Mouse (Mus musculus) stomach, embryonic 16.5 days (tissue): ENCODE measurements around the gene Kalrn. TPM values are rescaled to one million over a fixed set of nuclear protein-coding genes. Genes with fewer than 3 reads are reported as not detected.

Source experiments
- ATAC-seq: fragments of 200-750 bp; cut with Nextera tagmentation; 2 replicates; pipeline ENCODE4 v1.8.0; 2017; ENCODE audit warnings: moderate number of reproducible peaks, moderate TSS enrichment; ENCODE audit not compliant: insufficient read depth, low FRiP score
- H3K27ac ChIP-seq: fragments of 300-500 bp; sonication (generic); 2 replicates; pipeline ENCODE4 v1.5.1; 2014; ENCODE audit warnings: low read length
- H3K27me3 ChIP-seq: fragments of 300-500 bp; sonication (generic); 2 replicates; pipeline ENCODE4 v1.6.1; 2014; ENCODE audit warnings: low read length, control low read depth, mixed read lengths; ENCODE audit not compliant: control insufficient read depth, insufficient read depth
- H3K36me3 ChIP-seq: fragments of 300-500 bp; sonication (generic); 2 replicates; pipeline ENCODE4 v1.6.1; 2014; ENCODE audit warnings: low read length; ENCODE audit not compliant: control insufficient read depth, insufficient read depth
- H3K4me1 ChIP-seq: fragments of 300-500 bp; sonication (generic); 2 replicates; pipeline ENCODE4 v1.6.1; 2014; ENCODE audit warnings: low read length, control low read depth, mixed read lengths; ENCODE audit not compliant: control insufficient read depth, insufficient read depth
- H3K4me2 ChIP-seq: fragments of 300-500 bp; sonication (generic); 2 replicates; pipeline ENCODE4 v1.6.1; 2014; ENCODE audit warnings: low read depth, low read length, mixed read lengths
- H3K4me3 ChIP-seq: fragments of 300-500 bp; sonication (generic); replicated peaks from 2 replicates; pipeline ENCODE4 v1.5.1; 2014; ENCODE audit warnings: mild to moderate bottlenecking, low read length
- H3K9ac ChIP-seq: fragments of 300-500 bp; sonication (generic); 2 replicates; pipeline ENCODE4 v1.6.1; 2014; ENCODE audit warnings: low read length
- H3K9me3 ChIP-seq: fragments of 300-500 bp; sonication (generic); replicated peaks from 2 replicates; pipeline ENCODE4 v1.6.1; 2016; ENCODE audit warnings: low read length, control low read depth; ENCODE audit not compliant: control insufficient read depth
- WGBS: fragments of 180-500 bp; shearing (Covaris S2); extraction: QIAGEN DNeasy Blood & Tissue Kit; methylation state at CpG from one replicate; pipeline ENCODE4 v1.1.7; 2014; 5-methylcytosine and 5-hydroxymethylcytosine counted together
- polyA plus RNA-seq: library from polyadenylated mRNA; unstranded; fragments of >200 nt; fragmentation: Nextera tagmentation; extraction: Ambion mirVana; gene quantifications from 2 replicates; pipeline ENCODE4 v1.2.1, GENCODE M21; 2015

The Kalrn gene
- polyA plus RNA-seq, 1 experiment from 2014 or later = 22.7 TPM

GRCm38 (mm10) chr16:34542341-34542740, 31.0 kb downstream of the Kalrn start:
- no peak overlapping the region for H3K4me2 ChIP-seq
- H3K27ac ChIP-seq = no peak overlapping the region
- no peak overlapping the region for H3K9ac ChIP-seq
- no peak for ATAC-seq
- H3K9me3 ChIP-seq = no peaks in the 10 kb centered on the region
- H3K4me3 ChIP-seq = no peak overlapping the region
- H3K27me3 ChIP-seq = no peaks in the 10 kb centered on the region
- H3K36me3 ChIP-seq = no peaks in the 10 kb centered on the region; the same call in 1 of the 2 replicates
- 97% methylated on average over 2 of the region's 2 CpGs for WGBS
- peaks cover 5% of the 10 kb centered on the region; the same call in 1 of the 2 replicates for H3K4me1 ChIP-seq

GRCm38 (mm10) chr16:34538679-34539185, 34.6 kb downstream of the Kalrn start:
- no peak overlapping the region for H3K9ac ChIP-seq
- H3K27me3 ChIP-seq = no peaks in the 10 kb centered on the region
- ATAC-seq = no peak
- H3K4me2 ChIP-seq = no peak overlapping the region
- 80% methylated on average over 5 of the region's 5 CpGs for WGBS
- no peaks in the 10 kb centered on the region for H3K9me3 ChIP-seq
- H3K36me3 ChIP-seq = no peaks in the 10 kb centered on the region; the same call in 1 of the 2 replicates
- no peak overlapping the region for H3K27ac ChIP-seq
- no peak overlapping the region for H3K4me3 ChIP-seq
- H3K4me1 ChIP-seq = no peaks in the 10 kb centered on the region

- no peaks in the 10 kb centered on the region for H3K9me3 ChIP-seq
- WGBS = 68% methylated on average over 6 of the region's 6 CpGs
- H3K4me2 ChIP-seq = no peak overlapping the region
- no peak overlapping the region for H3K9ac ChIP-seq
- no peak overlapping the region for H3K27ac ChIP-seq
- no peaks in the 10 kb centered on the region for H3K27me3 ChIP-seq
- H3K4me1 ChIP-seq = no peaks in the 10 kb centered on the region
- H3K36me3 ChIP-seq = no peaks in the 10 kb centered on the region
- H3K4me3 ChIP-seq = no peak overlapping the region
- no peak for ATAC-seq
Observed at GRCm38 (mm10) chr16:34536300-34536699, 37.0 kb downstream of the Kalrn start.

GRCm38 (mm10) chr16:34535135-34535534, 38.2 kb downstream of the Kalrn start:
- Histone ChIP-seq H3K27me3 (no peaks in the 10 kb centered on the region), H3K36me3 (no peaks in the 10 kb centered on the region), H3K4me1 (no peaks in the 10 kb centered on the region), H3K27ac (no peak overlapping the region), H3K9ac (no peak overlapping the region), H3K4me3 (no peak overlapping the region), H3K4me2 (no peak overlapping the region), H3K9me3 (no peaks in the 10 kb centered on the region)
- no peak for ATAC-seq
- 37% methylated on average over 7 of the region's 7 CpGs for WGBS

GRCm38 (mm10) chr16:34531506-34531905, 41.8 kb downstream of the Kalrn start:
- no peak overlapping the region for H3K27ac ChIP-seq
- H3K4me3 ChIP-seq = no peak overlapping the region
- 5% methylated on average over 1 of the region's 1 CpGs for WGBS
- no peaks in the 10 kb centered on the region for H3K36me3 ChIP-seq
- H3K27me3 ChIP-seq = no peaks in the 10 kb centered on the region
- no peak overlapping the region for H3K9ac ChIP-seq
- peaks cover 9% of the 10 kb centered on the region for H3K4me1 ChIP-seq
- no peak overlapping the region for H3K4me2 ChIP-seq
- H3K9me3 ChIP-seq = no peaks in the 10 kb centered on the region
- no peak for ATAC-seq

- no peaks in the 10 kb centered on the region for H3K36me3 ChIP-seq
- ATAC-seq = no peak
- WGBS = 82% methylated on average over 5 of the region's 5 CpGs
- H3K9ac ChIP-seq = no peak overlapping the region
- H3K9me3 ChIP-seq = no peaks in the 10 kb centered on the region
- peaks cover 9% of the 10 kb centered on the region for H3K4me1 ChIP-seq
- no peak overlapping the region for H3K27ac ChIP-seq
- H3K27me3 ChIP-seq = no peaks in the 10 kb centered on the region
- H3K4me3 ChIP-seq = no peak overlapping the region
- no peak overlapping the region for H3K4me2 ChIP-seq
Observed at GRCm38 (mm10) chr16:34530029-34530428, 43.3 kb downstream of the Kalrn start.

- no peaks in the 10 kb centered on the region for H3K27me3 ChIP-seq
- no peak overlapping the region for H3K4me2 ChIP-seq
- H3K36me3 ChIP-seq = no peaks in the 10 kb centered on the region
- peak; percentile 81 for ATAC-seq
- H3K9me3 ChIP-seq = no peaks in the 10 kb centered on the region
- H3K9ac ChIP-seq = no peak overlapping the region
- H3K27ac ChIP-seq = peak overlapping the region; percentile 75
- H3K4me3 ChIP-seq = no peak overlapping the region
- 22% methylated on average over 5 of the region's 5 CpGs for WGBS
- H3K4me1 ChIP-seq = peaks cover 9% of the 10 kb centered on the region
Observed at GRCm38 (mm10) chr16:34528234-34528983, 44.9 kb downstream of the Kalrn start.

- no peak overlapping the region for H3K27ac ChIP-seq
- ATAC-seq = no peak
- no peaks in the 10 kb centered on the region for H3K27me3 ChIP-seq
- no peak overlapping the region for H3K4me3 ChIP-seq
- H3K4me2 ChIP-seq = no peak overlapping the region
- H3K36me3 ChIP-seq = no peaks in the 10 kb centered on the region
- peaks cover 9% of the 10 kb centered on the region for H3K4me1 ChIP-seq
- H3K9ac ChIP-seq = no peak overlapping the region
- H3K9me3 ChIP-seq = no peaks in the 10 kb centered on the region
- WGBS = 73% methylated on average over 7 of the region's 7 CpGs
Observed at GRCm38 (mm10) chr16:34526378-34526777, 47.0 kb downstream of the Kalrn start.

- no peak for ATAC-seq
- no peak overlapping the region for H3K9ac ChIP-seq
- H3K9me3 ChIP-seq = no peaks in the 10 kb centered on the region
- no peak overlapping the region for H3K4me2 ChIP-seq
- WGBS = 80% methylated on average over 8 of the region's 8 CpGs
- H3K36me3 ChIP-seq = no peaks in the 10 kb centered on the region
- H3K4me1 ChIP-seq = peaks cover 9% of the 10 kb centered on the region
- no peaks in the 10 kb centered on the region for H3K27me3 ChIP-seq
- no peak overlapping the region for H3K4me3 ChIP-seq
- H3K27ac ChIP-seq = no peak overlapping the region
Observed at GRCm38 (mm10) chr16:34525866-34526265, 47.5 kb downstream of the Kalrn start.
